Mouse (Mus musculus) MEL-GATA-1-ER (cell line): ENCODE data around the gene Tgfb1.
A peak's percentile ranks its signal among the peaks of the same experiment; 100 is the strongest.

Source experiments
- DNase-seq: peaks from one replicate; pipeline ENCODE4 v3.0.0-alpha.2; 2012; ENCODE audit warnings: low read depth; ENCODE audit errors: extremely low read depth

The Tgfb1 gene

DNA sequence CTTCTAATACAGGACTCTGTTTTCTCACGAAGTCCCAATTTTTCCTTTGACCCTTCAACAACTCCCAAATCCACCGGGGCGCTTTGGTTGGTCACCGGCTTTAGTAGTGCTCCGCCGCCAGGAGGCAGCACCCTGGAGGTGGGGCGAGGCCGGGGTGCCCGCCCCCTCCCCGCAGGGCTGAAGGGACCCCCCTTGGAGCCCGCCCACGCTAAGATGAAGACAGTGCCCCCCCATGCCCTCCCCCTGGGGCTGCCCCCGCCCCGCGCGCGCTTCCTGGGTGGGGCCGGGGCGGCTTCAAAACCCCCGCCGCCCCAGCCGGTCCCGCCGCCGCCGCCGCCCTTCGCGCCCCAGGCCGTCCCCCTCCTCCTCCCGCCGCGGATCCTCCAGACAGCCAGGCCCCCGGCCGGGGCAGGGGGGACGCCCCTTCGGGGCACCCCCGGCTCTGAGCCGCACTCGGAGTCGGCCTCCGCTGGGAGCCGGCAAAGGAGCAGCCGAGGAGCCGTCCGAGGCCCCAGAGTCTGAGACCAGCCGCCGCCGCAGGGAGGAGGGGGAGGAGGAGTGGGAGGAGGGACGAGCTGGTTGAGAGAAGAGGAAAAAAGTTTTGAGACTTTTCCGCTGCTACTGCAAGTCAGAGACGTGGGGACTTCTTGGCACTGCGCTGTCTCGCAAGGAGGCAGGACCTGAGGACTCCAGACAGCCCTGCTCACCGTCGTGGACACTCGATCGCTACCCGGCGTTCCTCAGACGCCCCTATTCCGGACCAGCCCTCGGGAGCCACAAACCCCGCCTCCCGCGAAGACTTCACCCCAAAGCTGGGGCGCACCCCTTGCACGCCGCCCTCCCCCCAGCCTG is at the start of gene Tgfb1:
Gene Tgfb1 (plus strand): TSS at position 323 of the 852 bp plus-strand sequence.
- peak; percentile 56 for DNase-seq

DNA sequence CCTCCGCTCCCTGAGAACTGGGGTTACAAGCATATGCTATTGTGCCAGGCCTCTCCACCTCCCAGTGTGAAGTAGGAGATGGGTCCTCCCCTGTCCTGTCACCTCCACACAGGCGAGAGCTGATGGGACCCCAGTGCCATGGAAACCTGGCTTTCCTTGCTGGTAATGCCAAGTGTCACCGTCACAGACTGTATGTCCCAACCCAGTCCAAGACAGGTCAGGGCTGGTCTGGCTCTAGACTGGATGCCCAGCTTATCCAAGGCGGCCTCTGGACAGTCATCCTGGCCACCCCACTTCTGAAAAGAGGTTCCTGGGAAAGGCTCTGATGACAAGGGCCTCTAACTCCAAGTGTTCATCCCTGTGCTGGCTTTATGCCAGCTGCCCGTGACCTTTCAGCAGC is 49.7 kb upstream of the Tgfb1 start:
- DNase-seq: no peak

DNA sequence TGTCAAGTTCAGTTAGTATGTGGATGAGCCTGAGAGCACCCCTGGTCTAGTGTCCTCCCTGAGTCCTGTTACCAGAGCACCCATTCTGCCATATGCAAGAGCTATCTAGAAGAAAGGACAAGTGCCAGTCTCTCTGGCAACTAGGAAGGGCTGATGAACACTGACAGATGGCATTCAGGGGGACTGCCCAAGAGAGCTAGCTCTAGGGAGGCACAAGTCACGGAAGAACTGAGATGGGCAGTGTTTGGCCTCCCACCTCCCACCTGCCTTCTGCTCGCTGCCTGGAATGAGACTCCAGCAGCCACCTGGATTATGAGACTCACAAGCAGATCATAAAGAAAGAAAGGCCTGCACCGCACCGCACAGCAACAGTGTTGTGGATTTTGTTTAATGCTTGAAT is 47.0 kb upstream of the Tgfb1 start:
- no peak for DNase-seq

DNA sequence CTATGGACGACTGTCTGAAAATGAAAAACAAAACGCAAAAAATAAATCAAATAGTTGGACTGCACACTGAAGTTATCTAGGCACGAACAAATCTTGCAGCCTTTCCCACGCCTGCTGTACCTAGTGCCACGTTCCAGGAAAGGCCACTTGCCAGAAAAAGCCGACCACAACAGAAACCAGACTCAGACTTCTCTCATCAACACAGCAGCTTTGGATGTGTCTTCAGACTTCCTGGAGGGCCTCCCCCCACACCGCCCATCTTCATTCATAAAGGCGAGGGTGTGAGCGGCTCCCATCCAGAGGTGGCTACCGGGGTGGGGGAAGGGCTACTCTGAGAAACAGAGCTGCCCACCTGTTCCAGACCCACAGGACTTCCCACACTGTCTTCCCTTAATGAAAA is 42.7 kb upstream of the Tgfb1 start:
- DNase-seq: no peak

DNA sequence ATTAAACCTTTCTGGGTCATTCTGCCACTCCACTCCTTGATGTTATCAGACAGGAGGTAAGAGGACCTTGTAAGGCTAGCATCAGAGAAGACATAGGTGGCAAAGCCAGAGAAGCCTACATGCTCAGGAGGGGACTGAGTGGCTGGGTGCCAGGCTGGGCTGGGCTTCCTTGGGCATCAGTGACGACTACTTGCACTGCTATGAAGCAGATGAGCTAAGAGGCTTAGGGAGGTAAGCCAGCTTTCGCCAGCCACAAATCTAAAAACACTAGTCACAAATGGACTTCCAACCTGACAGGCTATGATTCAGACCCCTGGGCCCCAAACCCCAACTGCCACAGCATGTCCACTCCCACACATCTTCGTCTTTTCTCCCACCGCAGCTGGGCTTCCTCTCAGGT is 42.2 kb upstream of the Tgfb1 start:
- DNase-seq: no peak

DNA sequence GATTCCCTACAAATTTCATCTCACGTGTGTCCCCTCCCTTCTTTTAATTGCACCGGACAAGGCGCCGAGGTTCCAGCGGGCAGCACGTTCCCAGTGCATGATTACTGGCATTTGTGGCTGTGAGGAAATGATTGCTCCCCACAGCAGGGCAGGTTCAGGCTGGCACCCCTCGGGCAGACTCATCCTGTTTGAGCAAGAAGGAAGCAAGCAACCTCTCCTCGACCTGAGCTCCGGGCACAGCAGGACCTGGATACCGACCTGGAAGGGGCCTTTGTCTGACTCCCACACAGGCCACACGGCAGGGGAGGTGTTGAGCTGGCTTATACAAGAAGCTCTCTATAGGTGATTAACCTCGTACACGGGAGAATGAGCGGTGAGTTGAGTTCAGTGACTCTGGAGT is 41.7 kb upstream of the Tgfb1 start:
- no peak for DNase-seq

DNA sequence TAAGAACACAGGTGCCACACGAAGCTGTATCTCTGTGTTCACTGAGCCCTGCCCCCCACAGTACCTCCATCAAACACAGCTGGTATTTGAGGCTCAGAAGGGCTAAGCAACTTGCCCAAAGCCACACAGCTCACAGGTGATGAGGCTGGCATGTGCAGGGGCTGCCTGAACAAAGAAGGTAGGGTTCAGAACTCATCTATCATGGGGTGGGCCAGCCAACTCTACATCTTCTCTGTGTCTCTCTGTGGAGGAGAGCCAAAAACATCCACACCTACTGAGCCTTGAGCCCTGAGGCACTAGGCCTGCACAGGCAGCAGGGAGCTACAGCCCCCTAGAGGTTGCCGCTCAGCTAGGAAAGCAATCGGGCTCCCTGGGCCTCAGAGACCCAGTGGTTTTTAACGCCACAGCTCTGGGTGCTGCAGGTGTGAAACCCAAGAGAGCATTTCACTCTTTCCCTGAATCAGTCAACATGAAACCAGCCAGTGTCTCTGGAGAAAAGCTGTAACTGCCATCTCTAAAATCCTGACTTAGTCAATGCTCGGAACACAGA is 39.2 kb upstream of the Tgfb1 start:
- no peak for DNase-seq

DNA sequence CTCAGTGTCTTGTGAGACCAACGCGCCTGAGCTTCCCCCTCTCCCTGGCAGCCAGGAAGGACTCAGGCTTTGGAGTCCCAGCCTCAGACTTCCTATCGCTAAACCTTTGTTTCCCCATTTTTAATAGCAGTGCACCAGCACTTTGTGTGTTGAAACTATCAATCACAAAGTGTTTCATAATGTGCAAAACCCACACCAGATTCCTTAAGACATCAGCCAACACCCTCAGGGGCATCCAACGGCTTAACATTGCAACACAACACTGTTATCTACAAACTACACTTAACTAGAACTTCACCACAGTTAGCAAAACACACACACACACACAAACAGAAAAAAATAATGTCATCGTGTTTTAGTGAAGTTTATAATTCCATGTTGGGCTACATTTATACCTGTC is 37.0 kb upstream of the Tgfb1 start:
- DNase-seq: no peak

DNA sequence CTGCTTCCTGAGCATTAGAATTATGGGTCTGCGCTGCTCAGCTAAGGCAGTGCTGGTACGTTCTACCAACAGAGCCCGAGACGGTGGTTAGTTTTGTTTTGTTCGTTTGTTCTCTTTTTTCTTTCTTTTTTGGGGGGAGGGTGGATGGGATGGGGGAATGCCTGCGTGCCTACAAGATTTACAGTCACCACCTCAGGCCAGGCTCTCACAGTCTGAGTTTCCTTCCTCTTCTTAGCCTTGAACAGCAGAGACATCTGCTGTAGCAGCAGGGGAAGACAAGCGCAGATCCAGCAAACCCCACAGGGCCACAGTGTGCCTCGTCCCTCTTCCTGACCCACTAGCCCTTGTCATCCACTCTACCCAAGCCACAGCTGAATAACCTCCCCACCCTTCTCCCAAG is 35.5 kb upstream of the Tgfb1 start:
- DNase-seq: no peak

DNA sequence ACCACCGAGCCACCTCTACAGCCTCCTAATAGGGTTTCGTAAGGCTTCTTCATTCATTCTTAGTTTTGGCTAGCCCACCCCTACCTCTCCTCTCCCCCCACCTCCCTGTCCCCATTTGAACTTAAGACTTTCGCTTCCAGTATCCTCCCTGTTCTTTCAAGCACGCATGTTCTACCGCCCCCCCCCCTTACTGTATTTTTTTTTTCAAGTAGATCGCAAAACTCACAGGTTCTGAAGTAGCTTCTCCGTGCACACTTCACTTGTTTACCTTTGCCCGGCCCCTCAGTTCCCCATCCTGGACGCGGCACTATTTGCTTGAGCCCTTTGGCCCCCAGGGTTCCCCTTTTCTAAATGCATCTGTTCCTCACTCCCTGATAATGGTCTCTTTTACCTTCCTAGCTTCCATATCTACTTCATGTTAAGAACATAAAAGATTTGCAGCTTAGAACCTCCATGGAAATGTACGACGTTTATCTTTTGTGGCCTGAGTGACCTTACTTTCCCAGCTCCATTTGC is 34.5 kb upstream of the Tgfb1 start:
- DNase-seq: no peak

DNA sequence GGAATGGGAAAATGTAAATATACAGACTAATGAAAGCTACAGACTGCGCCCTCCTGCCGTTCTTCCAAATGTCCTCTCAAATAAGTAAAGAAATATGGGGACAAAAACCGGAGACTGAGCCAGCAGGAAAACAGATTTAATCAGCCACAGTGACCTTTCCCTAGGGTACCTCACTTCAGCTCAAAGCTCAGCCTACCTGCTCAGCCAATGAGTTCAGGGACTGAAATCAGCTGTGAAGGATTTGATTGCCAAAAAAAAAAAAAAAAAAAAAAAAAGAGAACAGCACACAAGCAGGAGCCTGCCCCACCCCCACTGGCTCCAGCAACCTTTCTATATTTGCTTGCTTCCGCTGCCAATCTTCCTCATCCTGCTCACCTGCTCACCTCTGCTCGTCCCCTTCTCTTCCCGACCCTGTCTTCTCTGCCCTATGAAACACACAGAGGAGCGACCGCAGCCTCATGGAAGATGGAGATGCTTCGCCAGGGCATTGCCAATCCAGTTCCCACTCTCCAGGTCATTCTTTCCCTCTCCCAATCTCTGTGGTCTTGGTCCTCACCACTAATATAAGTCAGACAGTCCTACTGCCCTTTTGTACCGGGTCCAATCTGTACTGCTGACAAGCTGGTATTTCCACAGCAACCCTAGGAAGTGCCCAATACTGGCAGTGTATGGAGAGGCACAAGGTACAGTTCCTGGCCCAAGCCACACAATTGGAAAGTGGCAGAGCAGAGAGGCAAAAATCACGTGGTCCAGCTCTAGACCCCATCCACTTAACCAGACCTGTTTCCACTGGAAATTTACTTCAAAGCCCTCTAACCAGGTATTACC is 31.0 kb upstream of the Tgfb1 start:
- no peak for DNase-seq

DNA sequence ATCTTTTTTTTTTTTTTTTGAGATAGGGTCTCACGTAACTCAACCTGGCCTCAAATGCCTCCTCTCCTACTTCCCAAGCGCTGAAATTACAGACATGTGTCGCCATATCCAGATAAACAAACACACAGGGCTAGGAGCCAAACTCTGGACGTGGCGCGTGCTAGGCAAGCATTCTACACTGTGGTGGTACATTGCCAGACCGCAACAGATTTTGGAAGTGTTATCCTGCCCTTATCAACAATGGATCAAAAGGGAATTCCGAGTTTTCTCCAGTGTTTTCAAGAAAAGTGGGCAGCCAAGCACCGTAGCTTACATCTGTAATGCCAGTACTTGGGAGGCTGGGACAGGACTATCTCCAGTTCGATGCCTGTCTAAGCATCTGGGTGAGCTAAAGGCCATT is 29.0 kb upstream of the Tgfb1 start:
- DNase-seq: no peak

DNA sequence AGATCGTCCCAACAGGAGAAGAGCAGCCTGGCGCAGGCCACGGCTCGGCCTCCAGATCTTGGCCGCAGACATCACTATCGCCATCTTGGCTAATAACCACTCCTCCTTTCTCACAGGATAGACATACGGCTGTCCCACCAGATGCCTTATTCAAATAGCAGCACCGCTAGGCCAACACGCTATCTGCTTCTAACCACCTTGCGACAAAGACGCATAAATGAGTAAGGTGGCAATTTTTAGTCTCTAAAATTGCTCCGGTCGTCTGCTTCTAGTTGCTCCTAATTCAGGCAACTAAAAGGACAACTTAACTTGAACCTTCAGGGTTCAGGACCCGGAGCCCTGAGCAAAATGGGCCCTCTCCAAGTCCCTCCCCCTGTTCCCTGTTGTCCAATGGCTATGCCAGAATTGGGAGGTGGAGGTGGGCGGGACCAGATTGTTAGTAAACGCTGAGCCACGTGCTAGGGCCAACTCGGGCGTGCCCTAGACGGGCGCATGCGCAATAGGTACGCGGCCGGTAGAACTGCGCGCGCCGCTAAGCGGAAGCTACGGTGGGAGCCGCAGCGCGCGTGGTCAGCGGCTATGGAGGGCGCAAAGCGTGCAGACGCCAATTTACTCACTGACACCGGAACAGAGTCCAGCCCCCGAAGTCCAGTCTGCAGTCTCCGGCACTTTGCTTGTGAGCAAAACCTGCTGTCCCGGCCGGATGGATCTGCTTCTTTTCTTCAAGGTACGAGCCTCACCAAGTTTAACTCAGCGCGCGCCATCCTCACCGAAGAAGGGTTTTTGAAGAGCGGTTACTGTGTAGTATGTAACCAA is 27.9 kb upstream of the Tgfb1 start, which contains the start of the genes Bckdha and Exosc5:
Gene Bckdha (minus strand): TSS at position 325 of the 816 bp plus-strand sequence.
Gene Exosc5 (plus strand): TSS at position 508 of the 816 bp plus-strand sequence.
- DNase-seq: peak; percentile 98

DNA sequence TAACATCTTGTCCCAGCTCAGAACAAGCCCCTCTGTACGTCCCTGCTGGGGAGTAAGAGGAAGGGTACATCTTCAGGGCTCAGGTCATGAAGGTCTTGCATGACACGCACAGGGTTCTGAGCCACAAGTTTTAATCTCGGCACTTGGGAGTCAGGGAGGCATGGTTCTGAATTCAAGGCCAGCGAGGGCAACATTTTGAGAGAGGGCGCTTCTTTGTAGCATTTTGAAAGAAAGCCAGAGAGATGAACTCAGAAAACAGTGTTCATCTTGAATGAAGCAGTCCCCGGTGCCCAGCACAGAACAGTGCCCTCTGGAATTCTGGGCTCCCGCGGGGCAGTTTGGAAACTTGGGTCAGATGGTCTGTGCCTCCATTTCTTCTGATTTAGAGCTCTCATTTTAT is 20.4 kb upstream of the Tgfb1 start:
- no peak for DNase-seq

DNA sequence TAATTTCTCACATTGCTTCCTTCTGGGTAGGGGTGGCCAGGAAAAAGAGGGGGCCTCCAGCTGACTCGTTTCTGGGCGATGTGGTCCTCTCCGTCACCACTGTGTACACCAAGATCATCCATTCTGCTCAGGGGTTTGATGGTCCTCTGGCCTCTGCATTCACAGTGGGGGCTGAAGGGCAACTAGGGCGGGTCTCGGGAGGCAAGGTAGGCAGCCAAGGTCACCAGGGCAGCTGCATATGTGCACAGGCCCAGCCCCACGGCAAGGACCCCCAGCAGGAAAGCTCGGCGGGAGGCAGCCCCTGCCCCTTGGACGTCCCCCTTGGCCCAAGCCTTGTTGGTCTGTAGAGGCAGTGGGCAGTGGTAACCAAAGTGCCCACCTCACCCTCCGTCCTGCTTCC is 17.6 kb upstream of the Tgfb1 start:
- DNase-seq: no peak

DNA sequence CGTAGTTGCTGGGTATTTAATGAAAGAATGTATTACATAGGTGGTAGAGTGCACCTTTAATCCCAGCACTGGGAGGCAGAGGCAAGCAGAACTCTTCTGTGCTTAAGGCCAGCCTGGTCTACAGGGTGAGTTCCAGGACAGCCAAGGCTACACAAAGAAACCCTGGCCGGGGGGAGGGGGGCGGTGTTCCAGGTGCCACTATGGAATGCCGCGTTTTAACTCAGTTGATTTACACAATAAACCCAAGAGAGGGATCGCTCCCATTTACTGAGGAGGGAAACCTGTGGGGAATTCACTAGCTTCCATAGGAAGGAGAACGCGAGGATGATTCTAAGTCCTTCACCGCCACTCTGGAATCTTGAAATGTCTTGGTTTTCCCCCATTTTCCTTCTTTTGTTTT is 17.2 kb upstream of the Tgfb1 start:
- no peak for DNase-seq

DNA sequence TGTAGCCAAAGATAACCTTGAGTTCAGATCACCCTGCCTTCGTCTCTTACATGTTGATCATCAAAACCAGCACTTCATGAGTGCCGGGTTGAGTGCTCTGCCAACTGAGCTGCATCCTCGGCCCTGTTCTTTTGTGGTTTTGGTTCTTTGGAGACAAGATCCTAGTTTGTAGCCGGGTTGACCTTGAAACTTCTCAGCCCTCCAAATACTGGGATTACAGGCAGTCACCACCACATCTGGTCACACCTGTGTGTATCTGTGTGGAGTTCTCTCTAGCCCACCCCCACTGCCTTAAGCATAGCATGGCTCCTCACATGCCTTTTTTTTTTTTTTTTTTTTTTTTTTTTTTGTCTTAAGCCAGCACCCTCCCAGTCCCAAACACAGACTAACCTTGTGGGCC is 16.7 kb upstream of the Tgfb1 start:
- DNase-seq: no peak

DNA sequence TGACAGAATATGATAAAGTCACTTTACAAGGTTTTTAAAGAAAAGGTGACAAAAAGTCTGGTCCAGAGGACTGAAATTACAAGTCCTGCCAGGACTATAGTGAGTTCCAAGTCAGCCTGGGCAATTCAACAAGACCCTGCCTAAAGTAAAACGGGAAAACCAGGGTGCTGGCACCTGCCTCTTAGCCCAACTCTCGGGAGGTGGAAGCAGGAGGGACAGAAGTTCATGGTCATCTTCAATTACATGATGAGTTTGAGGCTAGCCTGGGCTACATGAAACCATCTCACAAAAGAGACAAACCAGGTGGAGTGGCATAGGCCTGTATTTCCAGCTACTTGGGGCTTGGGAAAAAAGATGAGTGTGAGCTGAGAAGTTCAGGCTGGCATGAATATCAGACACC is 15.1 kb upstream of the Tgfb1 start:
- no peak for DNase-seq

DNA sequence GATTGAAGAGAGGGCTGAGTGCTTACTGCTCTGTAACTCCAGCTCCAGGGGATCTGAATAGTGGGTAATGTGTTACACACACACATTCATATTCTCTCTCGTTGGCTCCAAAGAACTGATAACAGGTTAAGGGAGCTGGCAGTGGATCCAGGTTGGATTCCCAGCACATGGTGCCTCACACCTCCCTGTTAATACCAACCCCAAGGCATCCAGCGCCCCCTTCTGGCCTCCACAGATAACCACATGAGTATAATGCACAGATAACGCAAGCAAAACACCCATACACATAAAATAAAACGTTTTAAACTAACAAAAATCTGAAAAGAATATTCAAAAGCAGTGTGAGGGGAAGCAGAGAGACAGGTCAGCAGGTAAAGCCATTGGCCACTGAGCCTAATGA is 14.4 kb upstream of the Tgfb1 start:
- no peak for DNase-seq

DNA sequence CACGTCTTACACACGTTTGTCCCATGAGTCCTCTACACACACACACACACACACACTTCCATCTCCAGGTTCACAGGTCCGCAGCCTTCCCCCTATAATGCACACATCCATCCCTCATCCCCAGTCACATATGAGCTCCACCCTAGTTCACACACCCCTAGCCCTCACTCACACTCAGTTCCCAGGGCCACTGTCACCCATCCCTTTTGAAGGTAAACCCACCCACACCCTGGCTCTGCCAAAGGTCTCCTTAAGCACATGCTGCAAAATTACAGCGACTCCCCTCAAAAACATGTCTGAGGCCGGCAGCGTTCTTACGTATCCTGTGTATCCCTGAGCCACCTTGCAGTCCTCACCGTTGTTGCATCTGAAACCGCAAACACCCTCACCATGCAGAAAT is 12.5 kb upstream of the Tgfb1 start:
- no peak for DNase-seq

DNA sequence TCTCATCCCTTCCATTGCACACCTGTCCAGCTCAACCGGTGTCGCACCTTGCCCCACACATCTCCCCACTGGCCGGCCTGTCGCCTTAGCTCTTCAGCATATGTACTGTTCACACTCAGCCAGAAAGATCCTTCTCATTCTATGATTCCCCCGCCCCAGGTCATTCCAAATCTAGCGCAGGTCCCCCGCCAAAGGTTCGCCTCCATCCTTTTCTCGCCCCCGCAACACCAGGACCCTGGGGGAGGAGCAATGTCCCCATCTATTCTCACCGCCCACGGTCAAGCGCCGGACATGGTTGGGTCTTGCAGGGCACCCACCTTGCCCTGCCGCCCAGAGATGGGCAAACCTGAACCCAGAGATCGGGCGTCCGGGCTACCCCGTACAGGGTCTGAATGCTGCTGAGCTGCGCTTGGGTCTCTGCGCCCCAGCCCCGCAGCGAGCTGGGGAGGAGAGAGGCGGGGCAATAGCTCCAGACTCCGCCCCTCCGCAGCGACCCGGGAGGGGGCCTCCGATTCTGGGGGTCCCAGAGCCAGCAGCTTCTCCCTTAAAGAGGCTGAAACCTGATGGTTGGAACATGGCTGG is 12.0 kb upstream of the Tgfb1 start, which contains the start of gene Tmem91:
Gene Tmem91 (minus strand): TSS at position 448 of the 582 bp plus-strand sequence.
- no peak for DNase-seq
